Mouse (Mus musculus) CH12.LX (cell line): ENCODE measurements at regions not wholly inside any gene's neighbourhood (a gene's known extent, or its start where the extent isn't known, plus 50 kb on each side); places are given as distances from the start of the nearest gene placed in this dataset.

Experiments
- DNase-seq: peaks from one replicate; pipeline ENCODE4 v3.0.0-alpha.2; 2013; ENCODE audit errors: extremely low read depth
- H3K27ac ChIP-seq: 2 replicates; pipeline ENCODE4 v1.5.1; 2012; ENCODE audit warnings: low read depth, mild to moderate bottlenecking, control low read depth, moderate library complexity; ENCODE audit not compliant: insufficient read depth
- H3K27me3 ChIP-seq: replicated peaks from 2 replicates; pipeline ENCODE3; 2012; ENCODE audit warnings: inconsistent platforms
- H3K36me3 ChIP-seq, 2 experiments: replicated peaks in 1 of 2; 2 replicates each; pipeline versions ENCODE3 to v1.6.1; 2012; ENCODE audit warnings: inconsistent platforms in 1 of 2, low read length in 1 of 2, mild to moderate bottlenecking in 1 of 2, mixed read lengths in 1 of 2, moderate library complexity in 1 of 2; ENCODE audit not compliant: control insufficient read depth in 1 of 2, insufficient read depth in 1 of 2
- H3K4me1 ChIP-seq, 2 experiments: 2 replicates each; pipeline ENCODE4 v1.6.1; 2012; ENCODE audit warnings: inconsistent platforms in 1 of 2, moderate library complexity in 1 of 2; ENCODE audit not compliant: insufficient read depth in 2 of 2, control insufficient read depth in 1 of 2
- H3K4me2 ChIP-seq: 2 replicates; pipeline ENCODE4 v1.6.1; 2012; ENCODE audit warnings: low read depth, mild to moderate bottlenecking, control low read depth; ENCODE audit not compliant: poor library complexity, insufficient read depth, severe bottlenecking
- H3K4me3 ChIP-seq, 3 experiments: fragments of 150-350 bp in 1 of 3; sonication (generic) in 1 of 3; replicated peaks in 1 of 3; 2 replicates each; pipeline versions ENCODE3 to v1.5.1; 2011 to 2012; ENCODE audit warnings: low read depth in 2 of 3, low read length in 2 of 3, mild to moderate bottlenecking in 2 of 3, moderate library complexity in 2 of 3, control low read depth in 1 of 3, improper control_type of control experiment in 1 of 3, inconsistent platforms in 1 of 3, mixed read lengths in 1 of 3; ENCODE audit not compliant: poor library complexity in 1 of 3
- H3K79me2 ChIP-seq: replicated peaks from 2 replicates; pipeline ENCODE4 v1.6.1; 2012; ENCODE audit warnings: mild to moderate bottlenecking, moderate library complexity; ENCODE audit not compliant: control insufficient read depth, poor library complexity, insufficient read depth, severe bottlenecking; ENCODE audit errors: extremely low read depth
- H3K9ac ChIP-seq: 2 replicates; pipeline ENCODE4 v1.6.1; 2012; ENCODE audit warnings: low read depth, mild to moderate bottlenecking, control low read depth, moderate library complexity; ENCODE audit not compliant: insufficient read depth
- H3K9me3 ChIP-seq: replicated peaks from 2 replicates; pipeline ENCODE3; 2012; ENCODE audit warnings: low read length, inconsistent platforms, mixed read lengths
- BHLHE40 ChIP-seq: IDR thresholded peaks from 2 replicates; pipeline ENCODE4 v1.6.1; 2011; ENCODE audit warnings: mild to moderate bottlenecking, low read depth, low read length, improper control_type of control experiment
- CHD2 ChIP-seq: IDR thresholded peaks from 2 replicates; pipeline ENCODE4 v1.6.1; 2011; ENCODE audit warnings: low read length, improper control_type of control experiment
- CTCF ChIP-seq, 2 experiments: IDR thresholded peaks in 1 of 2; conservative IDR thresholded peaks in 1 of 2; 2 replicates each; pipeline ENCODE4 v1.5.1; 2011 to 2012; ENCODE audit warnings: low read depth in 2 of 2, low read length in 2 of 2, improper control_type of control experiment in 1 of 2, inconsistent platforms in 1 of 2, mild to moderate bottlenecking in 1 of 2, moderate library complexity in 1 of 2
- E2F4 ChIP-seq: IDR thresholded peaks from 2 replicates; pipeline ENCODE4 v1.6.1; 2011; ENCODE audit warnings: low read depth, low read length, improper control_type of control experiment; ENCODE audit not compliant: insufficient replicate concordance
- EP300 ChIP-seq: IDR thresholded peaks from 2 replicates; pipeline ENCODE4 v1.6.1; 2011; ENCODE audit warnings: low read length, improper control_type of control experiment
- GABPA ChIP-seq: IDR thresholded peaks from 2 replicates; pipeline ENCODE4 v1.6.1; 2012; ENCODE audit warnings: low read depth, low read length, improper control_type of control experiment, inconsistent platforms; ENCODE audit not compliant: insufficient replicate concordance
- IRF4 ChIP-seq: IDR thresholded peaks from 2 replicates; pipeline ENCODE4 v1.6.1; 2014; ENCODE audit warnings: low read depth, mild to moderate bottlenecking, inconsistent platforms, low read length, improper control_type of control experiment
- KAT2A ChIP-seq: IDR thresholded peaks from 2 replicates; pipeline ENCODE4 v1.6.1; 2012; ENCODE audit warnings: low read length, improper control_type of control experiment, inconsistent platforms; ENCODE audit not compliant: insufficient replicate concordance
- MEF2A ChIP-seq: IDR thresholded peaks from 2 replicates; pipeline ENCODE4 v1.6.1; 2014; ENCODE audit warnings: low read depth, mild to moderate bottlenecking, inconsistent platforms, low read length, improper control_type of control experiment, borderline replicate concordance
- MYC ChIP-seq: IDR thresholded peaks from 2 replicates; pipeline ENCODE4 v1.6.1; 2011; ENCODE audit warnings: low read depth, mild to moderate bottlenecking, improper control_type of control experiment, low read length
- NELFE ChIP-seq: IDR thresholded peaks from 2 replicates; pipeline ENCODE4 v1.6.1; 2011; ENCODE audit warnings: low read depth, low read length, improper control_type of control experiment
- NRF1 ChIP-seq: IDR thresholded peaks from 2 replicates; pipeline ENCODE4 v1.6.1; 2014; ENCODE audit warnings: low read depth, mild to moderate bottlenecking, inconsistent platforms, low read length, improper control_type of control experiment, moderate library complexity
- POLR2AphosphoS2 ChIP-seq: IDR thresholded peaks from 2 replicates; pipeline ENCODE4 v1.6.1; 2011; ENCODE audit warnings: low read depth, low read length, improper control_type of control experiment
- RAD21 ChIP-seq: IDR thresholded peaks from 2 replicates; pipeline ENCODE4 v1.6.1; 2011; ENCODE audit warnings: low read depth, mild to moderate bottlenecking, low read length, improper control_type of control experiment, moderate library complexity
- SIN3A ChIP-seq: IDR thresholded peaks from 2 replicates; pipeline ENCODE4 v1.6.1; 2012; ENCODE audit warnings: low read length, improper control_type of control experiment, inconsistent platforms
- TCF12 ChIP-seq: IDR thresholded peaks from 2 replicates; pipeline ENCODE4 v1.6.1; 2014; ENCODE audit warnings: low read depth, mild to moderate bottlenecking, inconsistent platforms, low read length, improper control_type of control experiment
- UBTF ChIP-seq: IDR thresholded peaks from 2 replicates; pipeline ENCODE4 v1.6.1; 2012; ENCODE audit warnings: low read depth, mild to moderate bottlenecking, inconsistent platforms, low read length, improper control_type of control experiment, moderate library complexity
- USF1 ChIP-seq: IDR thresholded peaks from 2 replicates; pipeline ENCODE4 v1.6.1; 2014; ENCODE audit warnings: low read depth, mild to moderate bottlenecking, inconsistent platforms, low read length, improper control_type of control experiment
- ZKSCAN1 ChIP-seq: IDR thresholded peaks from 2 replicates; pipeline ENCODE4 v1.6.1; 2012; ENCODE audit warnings: low read depth, inconsistent platforms, low read length, improper control_type of control experiment, borderline replicate concordance
- ZMIZ1 ChIP-seq: IDR thresholded peaks from 2 replicates; pipeline ENCODE4 v1.6.1; 2012; ENCODE audit warnings: low read depth, mild to moderate bottlenecking, inconsistent platforms, low read length, improper control_type of control experiment
- ZNF384 ChIP-seq: IDR thresholded peaks from 2 replicates; pipeline ENCODE4 v1.6.1; 2012; ENCODE audit warnings: low read depth, low read length, improper control_type of control experiment, inconsistent platforms
- dilution Hi-C: fragments of 300-500 bp; cut with MboI; formaldehyde crosslinking; loops from 2 replicates; pipeline ENCODE4 v1.14.3; 2020; ENCODE audit warnings: low sequenced_read_pairs; ENCODE audit not compliant: extremely low pct_unique_long_range_greater_than_20kb, extremely low pct_ligation_motif_present
- in situ Hi-C: fragments of 300-500 bp; cut with MboI; formaldehyde crosslinking; loops from 3 replicates; pipeline ENCODE4 v1.14.3; 2019; ENCODE audit warnings: low sequenced_read_pairs, low pct_ligation_motif_present, low pct_unique_long_range_greater_than_20kb, mixed read lengths

- DNase-seq: no peak
Observed at GRCm38 (mm10) chr2:113959025-113959767, 54.2 kb downstream of the Gjd2 start.

GRCm38 (mm10) chr2:113952480-113952879 is 60.9 kb downstream of the Gjd2 start:
- Histone ChIP-seq H3K27me3 (no peaks in the 10 kb centered on the region), H3K4me1 (no peaks in the 10 kb centered on the region), H3K36me3 (no peaks in the 10 kb centered on the region), H3K4me3 (no peak overlapping the region), H3K4me2 (no peak overlapping the region), H3K9me3 (no peaks in the 10 kb centered on the region), H3K79me2 (no peaks in the 10 kb centered on the region), H3K27ac (no peak overlapping the region), H3K9ac (no peak overlapping the region)
- TF ChIP-seq RAD21 (peak; percentile 4), NELFE (no peak), CTCF (conservative IDR thresholded peaks at IDR 0.05 in 1 of 2, IDR thresholded peaks at IDR 0.05 in 1 of 2; ENCODE audit: low read depth in 2 of 2, low read length in 2 of 2) (0 out of 4 replicates have a peak, but pooled peaks of 1 of the 2 experiments have one; percentile 15)
- DNase-seq: no peak
- dilution Hi-C loops: no loop called here
- in situ Hi-C loops: no loop called here

More at GRCm38 (mm10) chr2:113959025-113959767, 54.2 kb downstream of the Gjd2 start:
- Histone ChIP-seq H3K9ac (no peak overlapping the region), H3K4me2 (no peak overlapping the region), H3K27me3 (peaks cover 8% of the 10 kb centered on the region), H3K27ac (no peak overlapping the region), H3K79me2 (no peaks in the 10 kb centered on the region), H3K4me1 (no peaks in the 10 kb centered on the region), H3K9me3 (no peaks in the 10 kb centered on the region), H3K36me3 (no peaks in the 10 kb centered on the region), H3K4me3 (no peak overlapping the region)
- TF ChIP-seq MYC: no peak
- no peak for TF ChIP-seq TCF12
- no peak for TF ChIP-seq ZKSCAN1
- TF ChIP-seq CTCF (conservative IDR thresholded peaks at IDR 0.05 in 1 of 2, IDR thresholded peaks at IDR 0.05 in 1 of 2; ENCODE audit: low read depth in 2 of 2, low read length in 2 of 2): no peak
- no peak for TF ChIP-seq CHD2
- no peak for TF ChIP-seq KAT2A
- TF ChIP-seq ZNF384: no peak
- no peak for TF ChIP-seq E2F4
- dilution Hi-C loops: no loop called here
- in situ Hi-C loops: no loop called here

- H3K9ac ChIP-seq: no peak overlapping the region
- in situ Hi-C loops (no loop called here), dilution Hi-C loops (no loop called here)
- H3K4me1 ChIP-seq: no peaks in the 10 kb centered on the region
- no peak for TF ChIP-seq CHD2
- no peak for TF ChIP-seq POLR2AphosphoS2
- no peak for TF ChIP-seq TCF12
- no peak for TF ChIP-seq USF1
- no peak for TF ChIP-seq ZMIZ1
- no peak for TF ChIP-seq GABPA
- no peak for TF ChIP-seq UBTF
- no peak for TF ChIP-seq NRF1
- TF ChIP-seq EP300: no peak
- no peak for TF ChIP-seq BHLHE40
- TF ChIP-seq SIN3A: no peak
- no peak for TF ChIP-seq IRF4
- no peak for TF ChIP-seq MEF2A
- no peaks in the 10 kb centered on the region for H3K27me3 ChIP-seq
- H3K4me3 ChIP-seq: no peak overlapping the region
- no peaks in the 10 kb centered on the region for H3K9me3 ChIP-seq
- no peak for DNase-seq
- no peak overlapping the region for H3K4me2 ChIP-seq
- H3K79me2 ChIP-seq: no peaks in the 10 kb centered on the region
- no peak overlapping the region for H3K27ac ChIP-seq
- H3K36me3 ChIP-seq: no peaks in the 10 kb centered on the region
Observed at GRCm38 (mm10) chr2:113949296-113949990, 64.0 kb downstream of the Gjd2 start.
